Mouse (Mus musculus) ES-Bruce4 (cell line): ENCODE measurements around the gene Foxp1.

ENCODE experiments used
- CTCF ChIP-seq: IDR thresholded peaks from one replicate; pipeline ENCODE4 v1.8.1; 2011; ENCODE audit warnings: low read depth, low read length
- EP300 ChIP-seq: IDR thresholded peaks from 2 replicates; pipeline ENCODE4 v1.6.1; 2011; ENCODE audit warnings: low read depth, low read length; ENCODE audit not compliant: insufficient read depth
- POLR2A ChIP-seq: IDR thresholded peaks from one replicate; pipeline ENCODE4 v1.8.1; 2011; ENCODE audit warnings: low read length; ENCODE audit not compliant: insufficient read depth

DNA sequence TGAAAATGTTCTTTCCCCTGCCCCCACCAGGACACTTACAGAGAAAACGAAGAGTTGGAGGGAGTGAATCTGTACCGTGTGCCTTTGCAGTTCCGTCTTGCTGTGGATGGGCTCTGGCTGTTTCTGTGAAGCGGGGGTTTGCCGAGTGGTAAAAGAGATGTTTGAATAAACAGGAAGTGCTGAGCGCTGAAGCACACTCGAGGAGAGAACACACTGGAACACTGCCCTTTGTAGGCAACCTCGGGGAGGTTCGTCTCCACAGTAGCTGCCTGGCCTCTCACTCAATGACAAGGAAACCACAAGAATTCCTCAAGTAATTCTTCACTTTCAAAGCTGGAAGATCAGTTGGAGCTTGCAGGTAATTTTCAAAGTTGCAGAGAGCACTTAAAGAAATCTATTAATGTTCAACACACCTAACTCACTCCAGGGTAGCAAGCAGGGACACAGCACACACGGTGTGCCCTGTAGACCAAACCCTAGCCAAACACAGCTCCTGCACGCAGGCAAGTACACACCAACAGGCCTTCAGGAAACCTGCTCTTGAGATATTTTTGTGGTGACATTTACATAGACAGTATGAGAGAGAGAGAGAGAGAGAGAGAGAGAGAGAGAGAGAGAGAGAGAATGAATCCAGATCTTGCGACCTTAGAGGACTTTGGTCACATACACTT, 426.3 kb downstream of the Foxp1 start:
- no peak for TF ChIP-seq CTCF
- TF ChIP-seq POLR2A: no peak
- no peak for TF ChIP-seq EP300
